Mouse (Mus musculus) liver, postnatal 0 days (tissue): ENCODE data around the gene Asb8. TPM values are rescaled to one million over a fixed set of nuclear protein-coding genes. Genes with fewer than 3 reads are reported as not detected.

Experiments used
- ATAC-seq: fragments of 200-750 bp; cut with Nextera tagmentation; 2 replicates; pipeline ENCODE4 v1.8.0; 2017; ENCODE audit warnings: mild to moderate bottlenecking, moderate library complexity
- DNase-seq: peaks from one replicate; pipeline ENCODE4 v3.0.0-alpha.2; 2016
- H3K27ac ChIP-seq: fragments of 300-500 bp; sonication (generic); 2 replicates; pipeline ENCODE4 v1.5.1; 2014; ENCODE audit warnings: antibody characterized with exemption, moderate library complexity, mild to moderate bottlenecking, low read depth
- H3K27me3 ChIP-seq: fragments of 300-500 bp; sonication (generic); 2 replicates; pipeline ENCODE4 v1.6.1; 2014; ENCODE audit warnings: low read length, control low read depth, mixed read lengths; ENCODE audit not compliant: insufficient read depth
- H3K36me3 ChIP-seq: fragments of 300-500 bp; sonication (generic); replicated peaks from 2 replicates; pipeline ENCODE4 v1.6.1; 2014; ENCODE audit warnings: mild to moderate bottlenecking, control low read depth, low read length, moderate library complexity, mixed read lengths; ENCODE audit not compliant: insufficient read depth
- H3K4me1 ChIP-seq: fragments of 300-500 bp; sonication (generic); 2 replicates; pipeline ENCODE4 v1.6.1; 2014; ENCODE audit warnings: antibody characterized with exemption, mild to moderate bottlenecking, control low read depth; ENCODE audit not compliant: insufficient read depth
- H3K4me2 ChIP-seq: fragments of 300-500 bp; sonication (generic); 2 replicates; pipeline ENCODE4 v1.6.1; 2014; ENCODE audit warnings: low read depth, mild to moderate bottlenecking, low read length, moderate library complexity, mixed read lengths
- H3K4me3 ChIP-seq: fragments of 300-500 bp; sonication (generic); 2 replicates; pipeline ENCODE4 v1.5.1; 2014; ENCODE audit warnings: low read depth, low read length
- H3K9ac ChIP-seq: fragments of 300-500 bp; sonication (generic); replicated peaks from 2 replicates; pipeline ENCODE4 v1.6.1; 2014; ENCODE audit warnings: mild to moderate bottlenecking, moderate library complexity
- H3K9me3 ChIP-seq: fragments of 300-500 bp; sonication (generic); 2 replicates; pipeline ENCODE4 v1.6.1; 2016; ENCODE audit warnings: mild to moderate bottlenecking, control low read depth, low read length, mixed read lengths
- CTCF ChIP-seq: sonication (generic); IDR thresholded peaks from 2 replicates; pipeline ENCODE4 v1.5.1; 2016; ENCODE audit warnings: antibody characterized with exemption, low read depth
- EP300 ChIP-seq: IDR thresholded peaks from 2 replicates; pipeline ENCODE4 v1.6.1; 2016; ENCODE audit warnings: antibody characterized with exemption, low read depth, mild to moderate bottlenecking
- WGBS: fragments of 180-500 bp; shearing (Covaris S2); extraction: QIAGEN DNeasy Blood & Tissue Kit; methylation state at CpG from one replicate; pipeline ENCODE4 v1.1.7; 2014; ENCODE audit not compliant: insufficient replicate concordance; 5-methylcytosine and 5-hydroxymethylcytosine counted together
- polyA plus RNA-seq: library from polyadenylated mRNA; unstranded; fragments of >200 nt; fragmentation: Nextera tagmentation; extraction: Ambion mirVana; gene quantifications from 2 replicates; pipeline ENCODE4 v1.2.1, GENCODE M21; 2015

Asb8 gene
- polyA plus RNA-seq, 1 experiment from 2014 or later, result 24.1 TPM

DNA sequence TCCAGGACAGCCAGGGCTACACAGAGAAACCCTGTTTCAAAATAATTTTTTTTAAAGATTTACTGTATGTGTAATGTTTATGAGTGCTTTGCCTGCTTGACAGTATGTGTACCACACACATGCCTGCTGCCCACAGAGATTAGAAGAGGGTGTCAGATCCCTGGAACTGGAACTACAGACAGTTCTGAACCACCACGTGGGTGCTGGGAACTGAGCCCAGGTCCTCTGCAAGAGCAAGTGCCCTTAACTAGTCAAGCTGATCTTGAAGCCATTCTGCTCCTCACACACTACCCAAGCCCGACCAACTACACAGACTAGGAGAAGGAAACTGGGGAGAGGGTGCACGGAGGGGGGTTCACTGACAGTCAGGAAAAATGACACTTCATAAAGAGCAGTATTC is 32.0 kb downstream of the Asb8 start:
- 89% methylated on average over 3 of the region's 3 CpGs for whole genome bisulfite sequencing
- Histone ChIP-seq H3K9ac (no peak overlapping the region), H3K27ac (no peak overlapping the region), H3K4me3 (no peak overlapping the region), H3K36me3 (peaks cover 41% of the 10 kb centered on the region), H3K9me3 (no peaks in the 10 kb centered on the region), H3K27me3 (no peaks in the 10 kb centered on the region), H3K4me1 (no peaks in the 10 kb centered on the region), H3K4me2 (no peak overlapping the region)
- TF ChIP-seq EP300 (no peak), CTCF (no peak)
- no peak for ATAC-seq
- no peak for DNase-seq

DNA sequence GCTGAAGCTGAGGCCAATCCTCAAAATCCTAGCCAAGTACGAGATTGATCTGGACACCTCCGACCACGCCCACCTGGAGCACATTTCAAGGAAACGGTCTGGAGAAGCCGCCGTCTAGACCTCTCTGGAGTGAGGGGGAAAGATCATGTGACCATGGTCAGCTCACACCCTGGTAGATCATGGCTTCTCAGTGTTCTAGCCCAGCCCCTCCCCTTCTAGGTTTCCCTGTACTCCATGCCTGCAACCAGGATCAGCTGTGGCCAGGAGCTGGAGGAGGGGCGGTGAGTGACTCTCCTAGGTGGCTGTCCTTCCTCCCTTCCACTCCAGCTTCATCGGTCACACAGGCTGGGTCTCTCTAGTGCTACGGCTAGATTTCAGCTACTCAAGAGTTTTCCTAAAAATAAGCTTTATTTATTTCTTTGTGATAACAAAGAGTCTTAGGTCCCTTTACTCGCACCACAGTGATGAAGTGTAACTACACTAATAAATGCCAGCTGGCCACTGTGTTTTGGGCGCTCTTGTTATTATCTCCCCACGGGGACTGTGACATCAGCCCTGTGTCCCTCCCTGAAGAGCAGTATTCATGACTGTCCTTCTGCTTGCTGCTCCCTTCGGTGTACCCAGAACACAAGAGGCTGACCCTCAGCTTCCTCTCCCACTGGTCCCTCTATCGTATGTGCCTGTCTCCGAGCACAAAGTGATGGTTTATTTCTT is 33.3 kb downstream of the Asb8 start:
- Histone ChIP-seq H3K4me1 (no peaks in the 10 kb centered on the region), H3K36me3 (peaks cover 44% of the 10 kb centered on the region), H3K4me3 (no peak overlapping the region), H3K27me3 (no peaks in the 10 kb centered on the region), H3K27ac (no peak overlapping the region), H3K9me3 (no peaks in the 10 kb centered on the region), H3K9ac (no peak overlapping the region), H3K4me2 (no peak overlapping the region)
- WGBS, result 86% methylated on average over 15 of the region's 15 CpGs
- TF ChIP-seq EP300 (no peak), CTCF (no peak)
- no peak for ATAC-seq
- no peak for DNase-seq

DNA sequence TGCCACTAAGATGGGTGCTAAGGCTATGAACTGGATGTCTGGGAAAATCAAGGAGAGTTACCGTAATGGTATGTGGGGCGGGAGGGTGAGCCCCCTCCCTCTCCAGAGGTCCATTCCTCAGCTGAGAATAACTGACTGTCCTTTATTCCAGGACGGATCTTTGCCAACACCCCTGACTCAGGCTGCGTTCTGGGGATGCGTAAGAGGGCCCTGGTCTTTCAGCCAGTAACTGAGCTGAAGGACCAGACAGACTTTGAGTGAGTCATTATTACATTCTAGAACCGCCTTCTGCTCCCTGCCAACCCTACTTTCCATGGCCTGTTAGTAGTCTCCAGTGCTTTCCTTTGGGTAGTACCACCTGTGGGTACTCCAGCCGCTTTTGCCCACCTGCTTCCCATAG is 34.0 kb downstream of the Asb8 start:
- TF ChIP-seq EP300, result no peak
- TF ChIP-seq CTCF, result no peak
- Histone ChIP-seq H3K36me3 (peaks cover 40% of the 10 kb centered on the region), H3K4me1 (no peaks in the 10 kb centered on the region), H3K27ac (no peak overlapping the region), H3K9ac (no peak overlapping the region), H3K27me3 (no peaks in the 10 kb centered on the region), H3K9me3 (no peaks in the 10 kb centered on the region), H3K4me3 (no peak overlapping the region), H3K4me2 (no peak overlapping the region)
- DNase-seq, result no peak
- ATAC-seq, result no peak
- WGBS, result 87% methylated on average over 7 of the region's 7 CpGs

DNA sequence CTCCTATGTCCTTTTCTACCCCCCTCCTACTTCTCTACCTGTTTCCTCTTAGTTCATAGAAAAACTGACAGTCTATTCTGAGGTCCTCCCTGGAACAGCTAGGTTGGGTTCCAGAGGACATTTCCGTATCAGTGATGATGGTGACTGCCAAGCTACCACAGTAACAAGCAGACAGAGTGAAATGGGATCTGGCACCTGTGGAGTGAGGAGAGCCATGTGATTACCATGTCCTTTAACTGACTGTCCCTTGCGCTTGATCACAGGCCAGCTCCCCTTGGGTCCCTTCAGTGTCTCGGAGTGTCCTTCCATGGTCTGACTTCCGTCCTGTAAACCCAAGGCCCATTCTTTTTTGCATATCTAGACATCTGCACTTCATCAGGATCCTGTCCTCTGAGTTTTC is 34.4 kb downstream of the Asb8 start:
- Histone ChIP-seq H3K4me2 (no peak overlapping the region), H3K27me3 (no peaks in the 10 kb centered on the region), H3K4me1 (no peaks in the 10 kb centered on the region), H3K9me3 (no peaks in the 10 kb centered on the region), H3K4me3 (no peak overlapping the region), H3K36me3 (peaks cover 37% of the 10 kb centered on the region), H3K27ac (no peak overlapping the region), H3K9ac (no peak overlapping the region)
- 89% methylated on average over 4 of the region's 4 CpGs for whole genome bisulfite sequencing
- ATAC-seq, result no peak
- TF ChIP-seq CTCF (no peak), EP300 (no peak)
- no peak for DNase-seq

DNA sequence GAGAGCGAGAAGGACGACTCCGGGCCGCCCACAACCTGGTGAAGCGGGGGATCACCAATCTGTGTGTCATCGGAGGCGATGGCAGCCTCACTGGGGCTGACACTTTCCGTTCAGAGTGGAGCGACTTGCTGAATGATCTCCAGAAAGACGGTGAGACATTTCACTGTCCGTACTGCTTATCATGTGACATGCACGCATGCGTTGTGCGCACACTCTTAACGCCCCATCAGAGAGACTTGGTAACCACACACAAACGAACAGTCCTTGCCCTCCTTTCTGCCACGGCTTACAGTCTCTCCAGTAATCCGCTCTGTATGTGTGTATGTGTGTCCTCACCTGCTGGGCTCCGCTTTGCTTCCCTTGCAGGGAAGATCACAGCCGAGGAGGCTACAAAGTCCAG is 44.6 kb downstream of the Asb8 start:
- 90% methylated on average over 20 of the region's 20 CpGs for WGBS
- Histone ChIP-seq H3K27ac (no peak overlapping the region), H3K4me2 (no peak overlapping the region), H3K36me3 (peaks cover 27% of the 10 kb centered on the region), H3K4me1 (no peaks in the 10 kb centered on the region; the same call in 1 of the 2 replicates), H3K9me3 (no peaks in the 10 kb centered on the region), H3K27me3 (no peaks in the 10 kb centered on the region), H3K4me3 (no peak overlapping the region), H3K9ac (no peak overlapping the region)
- ATAC-seq, result no peak
- no peak for DNase-seq
- no peak for TF ChIP-seq CTCF
- no peak for TF ChIP-seq EP300

DNA sequence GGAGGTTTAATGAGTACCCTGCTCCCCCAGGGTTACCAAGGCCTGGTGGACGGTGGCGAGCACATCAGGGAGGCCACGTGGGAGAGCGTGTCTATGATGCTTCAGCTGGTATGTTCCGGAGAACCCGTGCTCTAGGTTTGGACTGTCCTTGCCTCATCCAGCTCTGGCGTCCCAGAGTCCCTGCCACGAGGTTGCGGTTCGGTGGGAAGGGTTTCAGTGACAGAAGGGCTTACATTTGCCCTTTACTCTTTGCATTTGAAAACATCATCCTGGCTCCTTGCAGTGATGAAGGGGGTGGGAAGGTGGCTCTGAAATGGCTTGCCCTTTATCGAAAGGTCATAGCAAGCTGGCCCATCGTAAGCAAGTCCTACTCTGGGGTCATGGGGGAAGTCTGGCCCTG is 46.1 kb downstream of the Asb8 start:
- Histone ChIP-seq H3K27ac (no peak overlapping the region), H3K9me3 (no peaks in the 10 kb centered on the region), H3K36me3 (peaks cover 27% of the 10 kb centered on the region), H3K4me1 (no peaks in the 10 kb centered on the region; the same call in 1 of the 2 replicates), H3K4me3 (no peak overlapping the region), H3K9ac (no peak overlapping the region), H3K4me2 (no peak overlapping the region), H3K27me3 (no peaks in the 10 kb centered on the region)
- ATAC-seq, result no peak
- DNase-seq, result no peak
- TF ChIP-seq CTCF (no peak), EP300 (no peak)
- 91% methylated on average over 12 of the region's 12 CpGs for WGBS
